Mouse (Mus musculus) embryonic fibroblast, embryonic 13.5 days (primary cell): ENCODE results near the gene Grap2. TPM values are rescaled to one million over a fixed set of nuclear protein-coding genes. Genes with fewer than 3 reads are reported as not detected.

Experiments used
- H3K27ac ChIP-seq: 2 replicates; pipeline ENCODE4 v1.5.1; 2012; ENCODE audit warnings: low read length, control low read depth, inconsistent platforms; ENCODE audit not compliant: insufficient read depth
- H3K4me1 ChIP-seq: 2 replicates; pipeline ENCODE4 v1.6.1; 2011; ENCODE audit warnings: low read length; ENCODE audit not compliant: control insufficient read depth, insufficient read depth
- H3K4me3 ChIP-seq: 2 replicates; pipeline ENCODE4 v1.5.1; 2011; ENCODE audit warnings: mild to moderate bottlenecking, control low read depth, low read length; ENCODE audit not compliant: insufficient read depth
- CTCF ChIP-seq: IDR thresholded peaks from 2 replicates; pipeline ENCODE4 v1.5.1; 2011; ENCODE audit warnings: mild to moderate bottlenecking, control low read depth, low read length, moderate library complexity, borderline replicate concordance; ENCODE audit not compliant: insufficient read depth
- POLR2A ChIP-seq: IDR thresholded peaks from 2 replicates; pipeline ENCODE4 v1.6.1; 2011; ENCODE audit warnings: low read depth, mild to moderate bottlenecking, control low read depth, low read length, moderate library complexity
- polyA plus RNA-seq: library from polyadenylated mRNA; stranded (reverse); fragments of >200 nt; gene quantifications from 2 replicates; pipeline ENCODE4 v1.2.4, GENCODE M21; 2011; ENCODE audit warnings: low read depth; ENCODE audit not compliant: missing spikeins, insufficient read length

The Grap2 gene
- polyA plus RNA-seq, 1 experiment = not detected

- H3K4me1 ChIP-seq = no peaks in the 10 kb centered on the region
- H3K27ac ChIP-seq = no peak overlapping the region
- H3K4me3 ChIP-seq = no peak overlapping the region
- TF ChIP-seq CTCF (no peak), POLR2A (no peak)
Measured at GRCm38 (mm10) chr15:80693492-80693891, 121.1 kb downstream of the Grap2 start.

DNA sequence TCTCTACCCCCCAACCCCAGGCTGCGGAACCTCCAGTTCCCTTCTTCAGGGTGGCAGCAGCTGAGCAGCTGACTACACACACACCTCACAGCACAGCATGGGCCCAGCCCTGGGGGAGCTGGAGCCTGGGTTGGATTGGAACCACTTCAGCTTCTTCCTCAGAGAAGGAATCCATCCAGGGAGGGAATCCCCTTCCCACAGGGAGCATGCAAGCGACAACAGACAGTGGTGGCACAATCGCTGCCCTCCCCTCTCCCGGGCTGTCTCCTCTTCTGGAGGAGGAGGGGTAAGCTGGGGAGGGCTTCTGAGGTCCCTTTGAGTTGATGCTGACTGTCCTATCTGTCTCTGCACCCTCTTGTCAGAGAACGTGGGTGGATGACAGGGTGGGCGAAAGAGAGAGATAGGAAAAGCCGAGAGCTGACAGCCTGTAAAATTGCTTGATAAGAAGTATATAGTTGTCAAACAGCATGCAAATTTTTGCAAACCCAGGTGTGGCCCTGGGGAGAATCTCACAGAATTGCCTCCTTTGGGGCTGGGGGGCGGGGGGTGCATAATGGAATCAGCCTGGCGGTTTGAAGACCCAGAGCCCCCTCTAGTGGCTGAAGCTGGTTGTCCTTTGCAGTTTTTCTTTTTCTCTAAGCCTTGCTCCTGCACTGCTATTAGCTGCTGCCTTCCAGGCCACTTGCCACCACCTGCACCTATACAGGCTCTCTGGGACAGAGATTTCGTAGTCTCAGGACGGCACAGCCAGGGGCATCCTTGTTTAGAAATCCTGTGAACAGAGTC is 121.9 kb downstream of the Grap2 start:
- Histone ChIP-seq H3K4me1 (no peaks in the 10 kb centered on the region), H3K4me3 (no peak overlapping the region), H3K27ac (no peak overlapping the region)
- no peak for TF ChIP-seq POLR2A
- 0 out of 2 replicates have a peak, but pooled peaks have one; percentile 14 for TF ChIP-seq CTCF

- no peak overlapping the region for H3K27ac ChIP-seq
- TF ChIP-seq POLR2A (no peak), CTCF (no peak)
- no peak overlapping the region for H3K4me3 ChIP-seq
- no peaks in the 10 kb centered on the region for H3K4me1 ChIP-seq
Measured at GRCm38 (mm10) chr15:80697564-80697963, 125.2 kb downstream of the Grap2 start.

DNA sequence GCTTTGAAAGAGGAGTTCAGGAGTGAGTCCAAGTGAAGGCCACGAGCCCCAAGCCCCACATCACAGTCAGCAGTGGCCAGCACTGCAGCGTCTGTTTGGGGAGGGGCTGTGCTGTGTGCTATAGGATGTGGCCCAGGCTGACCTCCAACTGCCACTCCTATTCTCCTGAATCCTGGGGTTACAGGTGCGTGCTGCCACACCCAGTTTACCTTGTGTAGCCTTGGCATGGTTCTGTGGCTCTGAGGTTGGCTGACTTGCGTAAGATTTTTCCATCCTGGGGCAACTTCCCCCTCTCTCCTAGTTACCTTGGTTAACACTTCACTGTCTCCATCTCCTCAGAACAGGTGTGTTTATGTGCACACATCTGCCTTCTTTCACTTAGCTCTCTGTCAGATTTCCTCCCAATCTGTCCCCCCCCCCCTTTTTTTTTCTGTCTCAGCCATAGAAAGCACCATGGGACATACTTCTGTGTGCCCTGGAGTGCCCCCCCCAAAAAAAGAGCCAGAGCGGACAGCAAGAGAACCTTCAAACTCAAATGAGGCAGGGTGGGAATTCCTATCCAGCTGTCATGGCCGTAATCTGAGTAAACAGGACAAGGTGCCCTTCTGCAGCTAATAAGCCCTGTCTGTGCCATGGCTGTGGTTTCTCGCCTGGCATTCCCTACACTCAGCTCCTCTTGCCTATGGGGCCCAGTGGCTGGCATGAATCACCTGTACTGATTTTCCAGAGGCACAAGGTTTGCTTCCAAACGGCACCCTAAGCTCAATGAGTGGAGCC is 129.3 kb downstream of the Grap2 start:
- Histone ChIP-seq H3K4me1 (peaks cover 4% of the 10 kb centered on the region), H3K4me3 (no peak overlapping the region), H3K27ac (no peak overlapping the region)
- TF ChIP-seq CTCF (no peak), POLR2A (no peak)

Other genes with a start within 250 kb of the Grap2 start
- gene Enthd1, start 7.4 kb upstream of the Grap2 start, polyA plus RNA-seq = not detected in 2 replicates
- gene Fam83f, start 99.3 kb downstream of the Grap2 start, polyA plus RNA-seq = 0.17 and 0.23 TPM in 2 replicates
- 36.4 and 37.0 TPM in 2 replicates for gene Tnrc6b, start 138.7 kb downstream of the Grap2 start, polyA plus RNA-seq